Mouse (Mus musculus) spleen, adult 2 months (tissue): Measurements from ENCODE around the gene Sin3b. TPM values are rescaled to one million over a fixed set of nuclear protein-coding genes. Genes with fewer than 3 reads are reported as not detected.
"Not testable (repeated sequence)": the region's sequence is repeated elsewhere in the genome, so short reads cannot be mapped to it uniquely, and the experiment has no call there.

Experiments used
- DNase-seq, 2 experiments: peaks; one replicate each; pipeline versions ENCODE4 v3.0.0 to v3.0.0-alpha.2; 2012 to 2021; ENCODE audit warnings: low spot score in 2 of 2, low read depth in 1 of 2
- H3K27ac ChIP-seq: fragments of 200-500 bp; 2 replicates; pipeline ENCODE4 v1.5.1; 2012; ENCODE audit warnings: low read length, inconsistent platforms; ENCODE audit not compliant: insufficient read depth
- H3K27me3 ChIP-seq: fragments of 200-500 bp; 2 replicates; pipeline ENCODE4 v1.6.1; 2012; ENCODE audit warnings: mild to moderate bottlenecking, moderate library complexity, low read length, inconsistent platforms; ENCODE audit not compliant: control insufficient read depth, insufficient read depth
- H3K36me3 ChIP-seq: fragments of 200-500 bp; 2 replicates; pipeline ENCODE4 v1.6.1; 2012; ENCODE audit warnings: mild to moderate bottlenecking, low read length, inconsistent platforms; ENCODE audit not compliant: control insufficient read depth, insufficient read depth
- H3K4me1 ChIP-seq: fragments of 200-500 bp; 2 replicates; pipeline ENCODE4 v1.6.1; 2011; ENCODE audit warnings: inconsistent platforms; ENCODE audit not compliant: control insufficient read depth, insufficient read depth, insufficient read length
- H3K4me3 ChIP-seq: fragments of 200-500 bp; 2 replicates; pipeline ENCODE4 v1.5.1; 2011; ENCODE audit warnings: mild to moderate bottlenecking, inconsistent platforms; ENCODE audit not compliant: insufficient read depth, insufficient read length; ENCODE audit errors: extremely low read depth
- CTCF ChIP-seq: fragments of 200-500 bp; IDR thresholded peaks from 2 replicates; pipeline ENCODE4 v1.5.1; 2011; ENCODE audit warnings: mild to moderate bottlenecking, inconsistent platforms; ENCODE audit not compliant: insufficient read depth, insufficient read length, insufficient replicate concordance; ENCODE audit errors: extremely low read depth
- POLR2A ChIP-seq: fragments of 200-500 bp; IDR thresholded peaks from 2 replicates; pipeline ENCODE4 v1.6.1; 2011; ENCODE audit warnings: low read depth, low read length, inconsistent platforms
- WGBS: fragments of 180-500 bp; shearing (Covaris S2); methylation state at CpG from one replicate; pipeline ENCODE4 v1.1.7; 2018; 5-methylcytosine and 5-hydroxymethylcytosine counted together
- polyA plus RNA-seq: library from polyadenylated mRNA; depleted of rRNA; stranded (reverse); fragments of >200 nt; gene quantifications from 2 replicates; pipeline ENCODE4 v1.2.3, GENCODE M21; 2012; rRNA removed

Sin3b gene
- 103 and 111 TPM in 2 replicates for polyA plus RNA-seq

- 15% methylated on average over 56 of the region's 56 CpGs for WGBS
- H3K36me3 ChIP-seq: peaks cover 23% of the 10 kb centered on the region
- peak; percentile 85 for TF ChIP-seq POLR2A
- TF ChIP-seq CTCF: no peak
- no peak within 1 kb of the TSS for H3K27ac ChIP-seq
- H3K4me3 ChIP-seq: peak within 1 kb of the TSS; percentile 96
- DNase-seq: peak; percentile 79 to 94
- H3K4me1 ChIP-seq: peaks cover 9% of the 10 kb centered on the region
- H3K27me3 ChIP-seq: no peaks in the 10 kb centered on the region
Measured at GRCm38 (mm10) chr8:72722769-72723650, at the start of gene Sin3b. Gene Sin3b, plus strand, starts transcription at chr8:72723285.

GRCm38 (mm10) chr8:72674184-72674583 is 48.9 kb upstream of the Sin3b start:
- H3K4me3 ChIP-seq: no peak overlapping the region
- WGBS: 86% methylated on average over 2 of the region's 2 CpGs
- TF ChIP-seq POLR2A (no peak), CTCF (no peak)
- H3K4me1 ChIP-seq: no peaks in the 10 kb centered on the region
- DNase-seq: no peak
- H3K27me3 ChIP-seq: no peaks in the 10 kb centered on the region
- H3K36me3 ChIP-seq: no peaks in the 10 kb centered on the region
- no peak overlapping the region for H3K27ac ChIP-seq

GRCm38 (mm10) chr8:72676436-72676835 is 46.6 kb upstream of the Sin3b start:
- 52% methylated on average over 4 of the region's 4 CpGs for whole genome bisulfite sequencing
- DNase-seq: no peak
- no peak overlapping the region for H3K4me3 ChIP-seq

GRCm38 (mm10) chr8:72676844-72677243 is 46.2 kb upstream of the Sin3b start:
- not testable (repeated sequence) for H3K27me3 ChIP-seq, DNase-seq, H3K27ac ChIP-seq, H3K36me3 ChIP-seq, H3K4me3 ChIP-seq, H3K4me1 ChIP-seq
- 77% methylated on average over 2 of the region's 2 CpGs for WGBS

More at GRCm38 (mm10) chr8:72676436-72676835, 46.6 kb upstream of the Sin3b start:
- Histone ChIP-seq H3K27me3 (no peaks in the 10 kb centered on the region), H3K4me1 (no peaks in the 10 kb centered on the region), H3K36me3 (no peaks in the 10 kb centered on the region), H3K27ac (no peak overlapping the region)
- TF ChIP-seq POLR2A (no peak), CTCF (no peak)

- WGBS: 75% methylated on average over 5 of the region's 5 CpGs
- no peaks in the 10 kb centered on the region for H3K36me3 ChIP-seq
- no peak overlapping the region for H3K4me3 ChIP-seq
- no peak for TF ChIP-seq POLR2A
- no peak for TF ChIP-seq CTCF
- no peaks in the 10 kb centered on the region for H3K4me1 ChIP-seq
- no peak overlapping the region for H3K27ac ChIP-seq
- no peaks in the 10 kb centered on the region for H3K27me3 ChIP-seq
- DNase-seq: no peak
Measured at GRCm38 (mm10) chr8:72677331-72677730, 45.8 kb upstream of the Sin3b start.

- peak in 1 of 2 experiments; percentile 34 for DNase-seq
- no peaks in the 10 kb centered on the region for H3K36me3 ChIP-seq
- no peaks in the 10 kb centered on the region for H3K27me3 ChIP-seq
- no peak overlapping the region for H3K4me3 ChIP-seq
- H3K27ac ChIP-seq: no peak overlapping the region
- TF ChIP-seq POLR2A (no peak), CTCF (peak; percentile 65; the same call in 1 of the 2 replicates)
- 50% methylated on average over 3 of the region's 3 CpGs for WGBS
- no peaks in the 10 kb centered on the region for H3K4me1 ChIP-seq
Measured at GRCm38 (mm10) chr8:72680133-72680532, 43.0 kb upstream of the Sin3b start.

- Histone ChIP-seq H3K4me3 (no peak overlapping the region), H3K36me3 (no peaks in the 10 kb centered on the region), H3K27ac (no peak overlapping the region), H3K27me3 (no peaks in the 10 kb centered on the region), H3K4me1 (no peaks in the 10 kb centered on the region)
- WGBS: 76% methylated on average over 4 of the region's 4 CpGs
- DNase-seq: no peak
- no peak for TF ChIP-seq POLR2A
- TF ChIP-seq CTCF: no peak
Measured at GRCm38 (mm10) chr8:72682051-72682687, 40.9 kb upstream of the Sin3b start.
